Mouse (Mus musculus): ENCODE data around the gene Nrxn3. TPM values are rescaled to one million over a fixed set of nuclear protein-coding genes. Genes with fewer than 3 reads are reported as not detected.

The Nrxn3 gene
- polyA plus RNA-seq, 1 experiment from 2014 or later, result 5.2 TPM

- no peak overlapping the region for H3K4me3 ChIP-seq (ENCODE audit: low read length)
- no peaks in the 10 kb centered on the region for H3K27me3 ChIP-seq (ENCODE audit: control insufficient read depth, insufficient read depth, low read length)
- H3K36me3 ChIP-seq (ENCODE audit: control insufficient read depth, insufficient read depth, low read length), result no peaks in the 10 kb centered on the region
- WGBS, result 30% methylated on average over 2 of the region's 2 CpGs
- no peaks in the 10 kb centered on the region for H3K4me1 ChIP-seq (ENCODE audit: control insufficient read depth, insufficient read depth, low read length)
- no peak for ATAC-seq (ENCODE audit: low FRiP score, low TSS enrichment)
- no peaks in the 10 kb centered on the region for H3K9me3 ChIP-seq (ENCODE audit: control insufficient read depth, low read length)
- H3K4me2 ChIP-seq (replicated peaks; ENCODE audit: low read depth, low read length), result no peak overlapping the region
- no peak overlapping the region for H3K27ac ChIP-seq (ENCODE audit: low read depth, low read length)
- H3K9ac ChIP-seq (ENCODE audit: low read depth, low read length), result no peak overlapping the region
Observed at GRCm38 (mm10) chr12:88730720-88731119, 8.0 kb downstream of the Nrxn3 start.

- Histone ChIP-seq H3K27ac (ENCODE audit: low read depth, low read length) (no peak overlapping the region), H3K4me2 (replicated peaks; ENCODE audit: low read depth, low read length) (no peak overlapping the region), H3K9ac (ENCODE audit: low read depth, low read length) (no peak overlapping the region), H3K4me1 (ENCODE audit: control insufficient read depth, insufficient read depth, low read length) (no peaks in the 10 kb centered on the region), H3K27me3 (ENCODE audit: control insufficient read depth, insufficient read depth, low read length) (no peaks in the 10 kb centered on the region), H3K36me3 (ENCODE audit: control insufficient read depth, insufficient read depth, low read length) (no peaks in the 10 kb centered on the region), H3K4me3 (ENCODE audit: low read length) (no peak overlapping the region), H3K9me3 (ENCODE audit: control insufficient read depth, low read length) (no peaks in the 10 kb centered on the region)
- WGBS, result 57% methylated on average over 1 of the region's 1 CpGs
- ATAC-seq (ENCODE audit: low FRiP score, low TSS enrichment), result no peak
Observed at GRCm38 (mm10) chr12:88735045-88735444, 12.4 kb downstream of the Nrxn3 start.

GRCm38 (mm10) chr12:88737081-88737480 is 14.4 kb downstream of the Nrxn3 start:
- Histone ChIP-seq H3K4me2 (replicated peaks; ENCODE audit: low read depth, low read length) (no peak overlapping the region), H3K27me3 (ENCODE audit: control insufficient read depth, insufficient read depth, low read length) (no peaks in the 10 kb centered on the region), H3K4me1 (ENCODE audit: control insufficient read depth, insufficient read depth, low read length) (no peaks in the 10 kb centered on the region), H3K36me3 (ENCODE audit: control insufficient read depth, insufficient read depth, low read length) (no peaks in the 10 kb centered on the region), H3K4me3 (ENCODE audit: low read length) (no peak overlapping the region), H3K9me3 (ENCODE audit: control insufficient read depth, low read length) (no peaks in the 10 kb centered on the region), H3K9ac (ENCODE audit: low read depth, low read length) (no peak overlapping the region), H3K27ac (ENCODE audit: low read depth, low read length) (no peak overlapping the region)
- 84% methylated on average over 4 of the region's 4 CpGs for WGBS
- ATAC-seq (ENCODE audit: low FRiP score, low TSS enrichment), result no peak

DNA sequence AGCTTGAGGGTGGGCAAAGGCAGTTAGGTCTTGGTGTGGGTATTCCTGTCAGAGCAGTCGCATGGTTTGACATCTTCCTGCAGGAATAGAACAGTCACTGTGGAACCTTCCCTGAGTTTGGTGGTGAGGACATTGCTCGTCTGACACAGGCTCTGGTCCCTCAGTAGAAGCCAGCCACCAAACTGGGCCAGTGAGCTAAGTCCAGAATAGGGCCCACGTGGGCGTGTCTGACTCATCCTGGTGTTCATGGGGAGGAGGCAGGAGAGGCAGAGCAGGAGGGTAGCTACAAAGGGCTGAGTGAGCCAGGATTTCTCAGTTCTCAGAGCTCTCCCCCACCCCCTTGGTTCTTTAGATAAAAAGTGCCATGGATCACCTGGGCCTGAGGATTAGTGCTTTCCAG is 15.9 kb downstream of the Nrxn3 start:
- Histone ChIP-seq H3K27ac (ENCODE audit: low read depth, low read length) (no peak overlapping the region), H3K9me3 (ENCODE audit: control insufficient read depth, low read length) (no peaks in the 10 kb centered on the region), H3K36me3 (ENCODE audit: control insufficient read depth, insufficient read depth, low read length) (no peaks in the 10 kb centered on the region), H3K27me3 (ENCODE audit: control insufficient read depth, insufficient read depth, low read length) (no peaks in the 10 kb centered on the region), H3K4me3 (ENCODE audit: low read length) (no peak overlapping the region), H3K4me2 (replicated peaks; ENCODE audit: low read depth, low read length) (no peak overlapping the region), H3K4me1 (ENCODE audit: control insufficient read depth, insufficient read depth, low read length) (no peaks in the 10 kb centered on the region), H3K9ac (ENCODE audit: low read depth, low read length) (no peak overlapping the region)
- ATAC-seq (ENCODE audit: low FRiP score, low TSS enrichment), result no peak
- 58% methylated on average over 4 of the region's 4 CpGs for WGBS

- 71% methylated on average over 5 of the region's 5 CpGs for WGBS
- Histone ChIP-seq H3K4me1 (ENCODE audit: control insufficient read depth, insufficient read depth, low read length) (no peaks in the 10 kb centered on the region), H3K27ac (ENCODE audit: low read depth, low read length) (no peak overlapping the region), H3K27me3 (ENCODE audit: control insufficient read depth, insufficient read depth, low read length) (no peaks in the 10 kb centered on the region), H3K4me3 (ENCODE audit: low read length) (no peak overlapping the region), H3K36me3 (ENCODE audit: control insufficient read depth, insufficient read depth, low read length) (no peaks in the 10 kb centered on the region), H3K9me3 (ENCODE audit: control insufficient read depth, low read length) (no peaks in the 10 kb centered on the region), H3K4me2 (replicated peaks; ENCODE audit: low read depth, low read length) (no peak overlapping the region), H3K9ac (ENCODE audit: low read depth, low read length) (no peak overlapping the region)
- ATAC-seq (ENCODE audit: low FRiP score, low TSS enrichment), result no peak
Observed at GRCm38 (mm10) chr12:88746788-88747187, 24.1 kb downstream of the Nrxn3 start.

DNA sequence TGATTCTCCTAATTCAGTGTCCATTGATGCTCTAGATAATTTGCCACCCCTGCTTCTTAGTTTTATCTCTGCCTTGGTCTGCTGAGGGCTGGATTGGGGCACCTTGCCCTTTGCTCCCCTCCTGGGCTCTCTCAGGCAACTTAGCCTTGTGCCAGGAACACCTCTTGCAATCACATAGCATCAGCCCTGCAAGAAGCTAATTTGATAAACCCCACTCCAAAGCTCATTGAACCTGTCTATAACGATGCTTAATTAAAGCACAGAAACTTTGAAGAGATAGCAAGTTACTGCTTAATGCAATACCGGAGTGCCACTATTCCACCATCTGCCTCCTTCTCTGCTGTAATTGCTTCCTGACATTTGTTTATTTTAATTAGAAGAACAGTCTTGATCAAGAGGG is 42.1 kb downstream of the Nrxn3 start:
- Histone ChIP-seq H3K36me3 (ENCODE audit: control insufficient read depth, insufficient read depth, low read length) (no peaks in the 10 kb centered on the region), H3K4me1 (ENCODE audit: control insufficient read depth, insufficient read depth, low read length) (no peaks in the 10 kb centered on the region), H3K4me3 (ENCODE audit: low read length) (no peak overlapping the region), H3K27me3 (ENCODE audit: control insufficient read depth, insufficient read depth, low read length) (no peaks in the 10 kb centered on the region), H3K4me2 (replicated peaks; ENCODE audit: low read depth, low read length) (no peak overlapping the region), H3K9me3 (ENCODE audit: control insufficient read depth, low read length) (no peaks in the 10 kb centered on the region), H3K27ac (ENCODE audit: low read depth, low read length) (no peak overlapping the region), H3K9ac (ENCODE audit: low read depth, low read length) (no peak overlapping the region)
- 82% methylated on average over 2 of the region's 2 CpGs for WGBS
- ATAC-seq (ENCODE audit: low FRiP score, low TSS enrichment), result no peak

GRCm38 (mm10) chr12:88774666-88775065 is 52.0 kb downstream of the Nrxn3 start:
- H3K27ac ChIP-seq (ENCODE audit: low read depth, low read length), result no peak overlapping the region
- no peak overlapping the region for H3K4me2 ChIP-seq (replicated peaks; ENCODE audit: low read depth, low read length)
- 90% methylated on average over 2 of the region's 2 CpGs for WGBS
- no peaks in the 10 kb centered on the region for H3K36me3 ChIP-seq (ENCODE audit: control insufficient read depth, insufficient read depth, low read length)
- no peaks in the 10 kb centered on the region for H3K4me1 ChIP-seq (ENCODE audit: control insufficient read depth, insufficient read depth, low read length)
- H3K9me3 ChIP-seq (ENCODE audit: control insufficient read depth, low read length), result no peaks in the 10 kb centered on the region
- H3K4me3 ChIP-seq (ENCODE audit: low read length), result no peak overlapping the region
- H3K9ac ChIP-seq (ENCODE audit: low read depth, low read length), result no peak overlapping the region
- H3K27me3 ChIP-seq (ENCODE audit: control insufficient read depth, insufficient read depth, low read length), result no peaks in the 10 kb centered on the region
- ATAC-seq (ENCODE audit: low FRiP score, low TSS enrichment), result no peak

GRCm38 (mm10) chr12:88778036-88778435 is 55.4 kb downstream of the Nrxn3 start:
- WGBS, result 80% methylated on average over 1 of the region's 1 CpGs
- no peak overlapping the region for H3K9ac ChIP-seq (ENCODE audit: low read depth, low read length)
- H3K27me3 ChIP-seq (ENCODE audit: control insufficient read depth, insufficient read depth, low read length), result no peaks in the 10 kb centered on the region
- H3K4me3 ChIP-seq (ENCODE audit: low read length), result no peak overlapping the region
- no peaks in the 10 kb centered on the region for H3K36me3 ChIP-seq (ENCODE audit: control insufficient read depth, insufficient read depth, low read length)
- H3K4me2 ChIP-seq (replicated peaks; ENCODE audit: low read depth, low read length), result no peak overlapping the region
- H3K9me3 ChIP-seq (ENCODE audit: control insufficient read depth, low read length), result no peaks in the 10 kb centered on the region
- no peak for ATAC-seq (ENCODE audit: low FRiP score, low TSS enrichment)
- no peaks in the 10 kb centered on the region for H3K4me1 ChIP-seq (ENCODE audit: control insufficient read depth, insufficient read depth, low read length)
- no peak overlapping the region for H3K27ac ChIP-seq (ENCODE audit: low read depth, low read length)

DNA sequence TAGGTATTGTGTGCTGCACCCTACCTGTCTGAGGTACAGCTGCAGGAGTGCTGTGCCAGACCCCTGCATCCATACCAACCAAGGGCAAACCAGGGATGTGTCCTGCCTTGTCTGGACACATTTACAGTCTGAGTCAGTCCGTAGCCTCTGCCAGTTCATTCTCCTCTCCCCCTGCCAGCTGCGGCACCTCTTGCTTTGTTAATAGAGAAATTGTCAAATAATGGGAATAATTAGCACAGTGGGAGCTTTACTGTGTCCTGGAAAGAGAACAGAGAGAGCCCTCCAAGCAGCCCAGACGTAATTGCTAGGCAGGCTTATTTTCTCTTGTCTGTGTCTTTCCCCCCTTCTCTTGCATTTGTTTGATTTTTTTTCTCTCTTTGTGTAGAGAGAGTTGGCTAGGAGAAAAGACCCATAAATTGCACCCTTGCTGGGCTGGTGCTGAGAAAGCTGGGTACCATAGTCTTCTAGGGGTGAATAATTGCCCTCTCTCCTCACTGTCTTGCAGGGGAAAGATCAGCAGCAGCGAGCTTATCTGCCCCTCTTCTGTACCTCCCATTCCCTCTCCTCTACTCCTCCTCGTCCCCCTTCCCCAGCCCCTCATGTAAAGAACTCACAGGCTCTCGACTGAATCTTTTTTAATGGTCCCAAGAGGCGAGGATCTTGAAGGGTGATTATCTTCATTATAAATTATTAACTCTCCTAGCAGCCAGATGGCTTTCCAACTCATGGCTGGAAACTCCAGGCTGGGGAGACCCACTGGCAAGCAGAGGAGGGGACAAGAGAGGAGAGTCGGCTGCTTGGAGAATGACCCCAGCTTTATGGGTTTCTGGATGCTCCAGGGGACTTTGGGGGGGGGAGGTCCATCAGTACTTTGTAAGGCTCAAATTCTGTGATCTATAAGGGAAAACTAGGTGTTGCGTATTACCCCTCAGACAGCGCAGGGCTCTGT is 61.8 kb downstream of the Nrxn3 start:
- no peaks in the 10 kb centered on the region for H3K9me3 ChIP-seq (ENCODE audit: control insufficient read depth, low read length)
- H3K9ac ChIP-seq (ENCODE audit: low read depth, low read length), result no peak overlapping the region
- no peaks in the 10 kb centered on the region for H3K4me1 ChIP-seq (ENCODE audit: control insufficient read depth, insufficient read depth, low read length)
- 37% methylated on average over 10 of the region's 10 CpGs for WGBS
- no peak overlapping the region for H3K4me3 ChIP-seq (ENCODE audit: low read length)
- no peaks in the 10 kb centered on the region for H3K36me3 ChIP-seq (ENCODE audit: control insufficient read depth, insufficient read depth, low read length)
- H3K4me2 ChIP-seq (replicated peaks; ENCODE audit: low read depth, low read length), result no peak overlapping the region
- ATAC-seq (ENCODE audit: low FRiP score, low TSS enrichment), result peak; percentile 32; the same call in 1 of the 2 replicates
- H3K27ac ChIP-seq (ENCODE audit: low read depth, low read length), result no peak overlapping the region
- no peaks in the 10 kb centered on the region for H3K27me3 ChIP-seq (ENCODE audit: control insufficient read depth, insufficient read depth, low read length)

Data from kidney, embryonic 14.5 days (tissue).